Mouse (Mus musculus): ENCODE data around the gene Ankrd34a. TPM values are rescaled to one million over a fixed set of nuclear protein-coding genes. Genes with fewer than 3 reads are reported as not detected.

The Ankrd34a gene
- polyA plus RNA-seq, 1 experiment from 2014 or later = 9.5 TPM

DNA sequence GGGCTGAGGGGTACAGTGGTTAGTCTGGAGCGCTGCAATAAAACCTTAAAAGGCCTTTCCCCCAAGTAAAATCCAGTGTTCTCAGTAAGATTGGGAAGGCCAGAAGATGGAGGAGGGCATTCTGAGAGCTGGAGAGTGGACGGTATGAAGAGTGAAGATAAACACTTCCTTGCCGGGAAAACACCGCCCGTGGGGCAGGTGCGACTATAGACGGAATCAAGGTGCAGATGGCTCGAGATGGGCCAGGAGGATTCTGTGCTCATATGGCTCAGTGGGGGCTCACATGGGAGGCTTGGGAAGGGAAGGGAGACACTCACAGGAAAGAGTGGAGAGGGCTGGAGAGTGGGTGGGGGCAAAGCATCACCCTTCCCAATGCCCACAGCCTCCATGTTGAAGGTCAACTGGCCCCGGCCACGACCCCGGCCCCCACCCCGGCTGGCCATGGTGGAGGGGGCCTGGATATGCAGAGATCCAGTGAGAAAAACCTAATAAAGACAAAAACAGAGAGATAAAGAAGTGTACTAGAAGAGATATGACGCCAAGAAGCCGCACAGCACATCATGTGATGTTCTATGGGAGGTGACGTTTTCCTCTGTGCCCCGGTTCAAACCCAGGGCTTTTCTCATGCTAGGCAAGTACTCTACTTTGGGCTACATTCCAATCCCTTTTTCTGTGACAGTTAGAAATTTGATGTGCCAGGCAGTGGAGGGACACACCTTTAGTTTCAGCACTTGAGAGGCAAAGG lies 14.5 kb upstream of the Ankrd34a start:
- Histone ChIP-seq H3K4me1 (replicated peaks) (peaks cover 32% of the 10 kb centered on the region), H3K9ac (no peak overlapping the region), H3K4me3 (no peak overlapping the region), H3K4me2 (no peak overlapping the region), H3K27ac (ENCODE audit: poor library complexity, severe bottlenecking) (no peak overlapping the region), H3K36me3 (peaks cover 4% of the 10 kb centered on the region; the same call in 1 of the 2 replicates), H3K9me3 (replicated peaks) (no peaks in the 10 kb centered on the region), H3K27me3 (replicated peaks) (no peaks in the 10 kb centered on the region)
- WGBS = 83% methylated on average over 16 of the region's 16 CpGs
- ATAC-seq (ENCODE audit: insufficient number of reproducible peaks, low FRiP score) = no peak

DNA sequence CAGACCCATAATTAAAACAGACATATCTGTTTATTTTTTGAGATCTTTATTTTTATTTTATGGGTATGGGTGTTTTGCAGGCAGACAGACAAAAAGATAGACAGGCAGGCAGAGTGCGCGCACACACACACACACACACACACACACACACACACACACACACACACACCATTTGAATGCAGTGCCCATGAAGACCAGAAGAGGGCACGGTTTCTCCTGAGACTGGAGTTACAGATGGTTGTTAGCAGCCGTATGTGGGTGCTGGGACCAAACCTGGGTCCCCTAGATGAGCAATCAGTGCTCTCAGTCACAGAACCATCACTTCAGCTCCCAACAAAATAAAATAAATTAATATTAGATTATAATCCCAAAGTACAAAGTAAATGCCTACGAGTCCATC lies 13.1 kb upstream of the Ankrd34a start:
- H3K27me3 ChIP-seq (replicated peaks) = no peaks in the 10 kb centered on the region
- no peak overlapping the region for H3K9ac ChIP-seq
- 0 out of 2 replicates have a peak, but pooled peaks cover 5% of the 10 kb centered on the region for H3K9me3 ChIP-seq (replicated peaks)
- H3K4me2 ChIP-seq = no peak overlapping the region
- H3K27ac ChIP-seq (ENCODE audit: poor library complexity, severe bottlenecking) = no peak overlapping the region
- no peak for ATAC-seq (ENCODE audit: insufficient number of reproducible peaks, low FRiP score)
- peaks cover 22% of the 10 kb centered on the region for H3K4me1 ChIP-seq (replicated peaks)
- H3K4me3 ChIP-seq = no peak overlapping the region
- H3K36me3 ChIP-seq = peaks cover 9% of the 10 kb centered on the region; the same call in 1 of the 2 replicates
- WGBS = 83% methylated on average over 5 of the region's 5 CpGs

DNA sequence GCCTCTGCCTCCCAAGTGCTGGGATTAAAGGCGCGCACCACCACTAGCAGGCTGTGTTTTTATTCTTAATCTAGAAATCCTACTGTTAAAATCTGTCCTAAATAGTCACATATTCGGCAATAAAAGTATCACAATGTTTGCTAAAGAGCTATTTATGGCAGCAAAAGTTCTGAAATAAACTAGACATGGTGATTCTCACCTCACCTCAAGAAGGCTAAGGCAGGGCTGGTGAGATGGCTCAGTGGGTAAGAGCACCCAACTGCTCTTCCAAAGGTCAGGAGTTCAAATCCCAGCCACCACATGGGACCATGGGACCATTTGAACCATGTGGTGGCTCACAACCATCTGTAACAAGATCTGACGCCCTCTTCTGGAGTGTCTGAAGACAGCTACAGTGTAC lies 5.8 kb upstream of the Ankrd34a start:
- H3K27me3 ChIP-seq (replicated peaks) = no peaks in the 10 kb centered on the region
- no peak for ATAC-seq (ENCODE audit: insufficient number of reproducible peaks, low FRiP score)
- 0 out of 2 replicates have a peak, but pooled peaks cover 8% of the 10 kb centered on the region for H3K9me3 ChIP-seq (replicated peaks)
- no peak overlapping the region for H3K4me2 ChIP-seq
- H3K4me1 ChIP-seq (replicated peaks) = peaks cover 12% of the 10 kb centered on the region
- H3K9ac ChIP-seq = no peak overlapping the region
- 78% methylated on average over 4 of the region's 4 CpGs for WGBS
- no peak overlapping the region for H3K27ac ChIP-seq (ENCODE audit: poor library complexity, severe bottlenecking)
- no peak overlapping the region for H3K4me3 ChIP-seq
- H3K36me3 ChIP-seq = peaks cover 16% of the 10 kb centered on the region

GRCm38 (mm10) chr3:96593374-96593773 lies 3.1 kb upstream of the Ankrd34a start:
- peak overlapping the region; percentile 80 for H3K9ac ChIP-seq
- 0 out of 2 replicates have a peak, but pooled peaks cover 4% of the 10 kb centered on the region for H3K9me3 ChIP-seq (replicated peaks)
- under 1% methylated on average over 10 of the region's 10 CpGs for WGBS
- H3K4me1 ChIP-seq (replicated peaks) = peaks cover 31% of the 10 kb centered on the region
- peak overlapping the region; percentile 87 for H3K27ac ChIP-seq (ENCODE audit: poor library complexity, severe bottlenecking)
- H3K36me3 ChIP-seq = peaks cover 10% of the 10 kb centered on the region; the same call in 1 of the 2 replicates
- no peaks in the 10 kb centered on the region for H3K27me3 ChIP-seq (replicated peaks)
- ATAC-seq (ENCODE audit: insufficient number of reproducible peaks, low FRiP score) = no peak
- H3K4me2 ChIP-seq = peak overlapping the region; percentile 82
- H3K4me3 ChIP-seq = peak overlapping the region; percentile 72

GRCm38 (mm10) chr3:96593790-96594560 lies 2.5 kb upstream of the Ankrd34a start, which contains the start of gene Polr3gl:
Gene Polr3gl (minus strand): TSS chr3:96594181.
- H3K36me3 ChIP-seq = peaks cover 10% of the 10 kb centered on the region; the same call in 1 of the 2 replicates
- ATAC-seq (ENCODE audit: insufficient number of reproducible peaks, low FRiP score) = peak; percentile 86
- H3K27ac ChIP-seq (ENCODE audit: poor library complexity, severe bottlenecking) = peak within 1 kb of the TSS; percentile 87
- 0 out of 2 replicates have a peak, but pooled peaks cover 4% of the 10 kb centered on the region for H3K9me3 ChIP-seq (replicated peaks)
- peak within 1 kb of the TSS; percentile 72 for H3K4me3 ChIP-seq
- 0% methylated on average over 37 of the region's 38 CpGs for WGBS
- H3K4me2 ChIP-seq = peak within 1 kb of the TSS; percentile 82
- peaks cover 36% of the 10 kb centered on the region for H3K4me1 ChIP-seq (replicated peaks)
- peak within 1 kb of the TSS; percentile 80 for H3K9ac ChIP-seq
- H3K27me3 ChIP-seq (replicated peaks) = 0 out of 2 replicates have a peak, but pooled peaks cover 3% of the 10 kb centered on the region

GRCm38 (mm10) chr3:96594851-96595250 lies 1.6 kb upstream of the Ankrd34a start:
- Histone ChIP-seq H3K4me2 (no peak overlapping the region), H3K9ac (no peak overlapping the region), H3K27ac (ENCODE audit: poor library complexity, severe bottlenecking) (no peak overlapping the region), H3K27me3 (replicated peaks) (0 out of 2 replicates have a peak, but pooled peaks cover 5% of the 10 kb centered on the region), H3K4me3 (no peak overlapping the region), H3K36me3 (peaks cover 8% of the 10 kb centered on the region; the same call in 1 of the 2 replicates), H3K9me3 (replicated peaks) (0 out of 2 replicates have a peak, but pooled peaks cover 4% of the 10 kb centered on the region), H3K4me1 (replicated peaks) (peaks cover 40% of the 10 kb centered on the region)
- WGBS = 76% methylated on average over 5 of the region's 5 CpGs
- ATAC-seq (ENCODE audit: insufficient number of reproducible peaks, low FRiP score) = no peak

DNA sequence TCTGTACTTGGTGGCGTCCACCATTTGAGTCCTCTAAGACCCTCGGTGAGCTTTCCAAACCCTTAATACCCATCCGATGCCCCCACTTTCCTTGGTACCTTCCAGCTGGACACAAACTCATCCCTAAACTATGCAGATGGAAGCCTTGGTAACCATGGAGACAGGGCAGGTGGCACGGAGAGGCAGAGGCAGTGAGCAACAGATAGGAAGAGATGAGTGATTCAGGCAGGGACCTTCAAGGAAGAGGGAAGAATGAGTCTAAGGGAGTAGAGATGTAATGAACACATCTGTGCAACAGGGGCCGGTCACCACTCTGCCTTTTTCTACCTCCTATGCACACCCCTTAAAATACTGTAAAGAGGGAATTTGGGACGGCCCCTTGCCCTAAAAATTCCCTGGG lies 775 bp upstream of the Ankrd34a start:
- Histone ChIP-seq H3K4me1 (replicated peaks) (peaks cover 40% of the 10 kb centered on the region), H3K9ac (peak overlapping the region; percentile 85; the same call in 1 of the 2 replicates), H3K4me3 (peak overlapping the region; percentile 65), H3K9me3 (replicated peaks) (no peaks in the 10 kb centered on the region), H3K27me3 (replicated peaks) (0 out of 2 replicates have a peak, but pooled peaks cover 5% of the 10 kb centered on the region), H3K4me2 (peak overlapping the region; percentile 90), H3K27ac (ENCODE audit: poor library complexity, severe bottlenecking) (peak overlapping the region; percentile 74; the same call in 1 of the 2 replicates), H3K36me3 (peaks cover 1% of the 10 kb centered on the region; the same call in 1 of the 2 replicates)
- no peak for ATAC-seq (ENCODE audit: insufficient number of reproducible peaks, low FRiP score)
- WGBS = 23% methylated on average over 6 of the region's 6 CpGs

DNA sequence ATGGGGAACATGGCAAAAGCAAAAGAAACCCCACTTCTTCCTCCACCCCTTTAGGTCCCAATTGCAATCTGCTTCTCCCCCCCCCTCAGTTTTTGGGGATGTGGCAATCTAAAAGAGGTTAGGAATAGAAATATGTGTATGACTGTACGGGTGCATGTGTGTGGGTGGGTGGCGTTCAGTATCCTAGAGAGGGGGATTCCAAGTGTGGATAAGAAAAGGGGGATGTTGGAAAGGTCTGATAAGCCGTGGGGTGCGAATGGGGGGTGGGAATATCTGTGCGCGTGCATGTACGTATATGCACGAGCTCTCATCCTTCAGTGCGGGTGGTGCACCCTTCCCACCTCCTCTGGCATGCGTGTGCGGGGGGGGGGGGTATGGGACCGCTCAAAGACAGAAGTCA lies 419 bp downstream of the Ankrd34a start:
- Histone ChIP-seq H3K27ac (ENCODE audit: poor library complexity, severe bottlenecking) (peak overlapping the region; percentile 74; the same call in 1 of the 2 replicates), H3K4me1 (replicated peaks) (peaks cover 40% of the 10 kb centered on the region), H3K4me3 (peak overlapping the region; percentile 65), H3K4me2 (peak overlapping the region; percentile 90), H3K9me3 (replicated peaks) (no peaks in the 10 kb centered on the region), H3K9ac (peak overlapping the region; percentile 85), H3K27me3 (replicated peaks) (0 out of 2 replicates have a peak, but pooled peaks cover 5% of the 10 kb centered on the region), H3K36me3 (no peaks in the 10 kb centered on the region)
- ATAC-seq (ENCODE audit: insufficient number of reproducible peaks, low FRiP score) = no peak
- WGBS = under 1% methylated on average over 11 of the region's 12 CpGs

DNA sequence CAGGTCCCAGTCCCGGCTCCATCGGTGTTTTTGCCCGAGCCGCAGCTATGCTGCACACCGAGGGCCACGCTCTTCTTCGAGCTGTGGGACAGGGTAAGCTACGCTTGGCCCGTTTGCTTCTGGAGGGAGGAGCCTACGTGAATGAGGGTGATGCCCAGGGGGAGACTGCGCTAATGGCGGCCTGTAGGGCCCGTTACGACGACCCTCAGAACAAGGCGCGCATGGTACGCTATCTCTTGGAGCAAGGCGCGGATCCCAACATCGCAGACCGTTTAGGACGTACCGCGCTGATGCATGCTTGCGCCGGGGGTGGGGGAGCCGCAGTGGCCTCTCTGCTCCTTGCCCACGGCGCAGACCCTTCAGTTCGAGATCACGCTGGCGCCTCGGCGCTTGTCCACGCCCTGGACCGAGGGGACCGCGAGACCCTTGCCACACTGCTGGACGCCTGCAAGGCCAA lies 1.0 kb downstream of the Ankrd34a start:
- WGBS = under 1% methylated on average over 40 of the region's 40 CpGs
- Histone ChIP-seq H3K4me3 (peak overlapping the region; percentile 65), H3K27ac (ENCODE audit: poor library complexity, severe bottlenecking) (peak overlapping the region; percentile 74), H3K36me3 (no peaks in the 10 kb centered on the region), H3K27me3 (replicated peaks) (0 out of 2 replicates have a peak, but pooled peaks cover 5% of the 10 kb centered on the region), H3K9ac (peak overlapping the region; percentile 85), H3K4me1 (replicated peaks) (peaks cover 41% of the 10 kb centered on the region), H3K4me2 (peak overlapping the region; percentile 90), H3K9me3 (replicated peaks) (no peaks in the 10 kb centered on the region)
- ATAC-seq (ENCODE audit: insufficient number of reproducible peaks, low FRiP score) = no peak

DNA sequence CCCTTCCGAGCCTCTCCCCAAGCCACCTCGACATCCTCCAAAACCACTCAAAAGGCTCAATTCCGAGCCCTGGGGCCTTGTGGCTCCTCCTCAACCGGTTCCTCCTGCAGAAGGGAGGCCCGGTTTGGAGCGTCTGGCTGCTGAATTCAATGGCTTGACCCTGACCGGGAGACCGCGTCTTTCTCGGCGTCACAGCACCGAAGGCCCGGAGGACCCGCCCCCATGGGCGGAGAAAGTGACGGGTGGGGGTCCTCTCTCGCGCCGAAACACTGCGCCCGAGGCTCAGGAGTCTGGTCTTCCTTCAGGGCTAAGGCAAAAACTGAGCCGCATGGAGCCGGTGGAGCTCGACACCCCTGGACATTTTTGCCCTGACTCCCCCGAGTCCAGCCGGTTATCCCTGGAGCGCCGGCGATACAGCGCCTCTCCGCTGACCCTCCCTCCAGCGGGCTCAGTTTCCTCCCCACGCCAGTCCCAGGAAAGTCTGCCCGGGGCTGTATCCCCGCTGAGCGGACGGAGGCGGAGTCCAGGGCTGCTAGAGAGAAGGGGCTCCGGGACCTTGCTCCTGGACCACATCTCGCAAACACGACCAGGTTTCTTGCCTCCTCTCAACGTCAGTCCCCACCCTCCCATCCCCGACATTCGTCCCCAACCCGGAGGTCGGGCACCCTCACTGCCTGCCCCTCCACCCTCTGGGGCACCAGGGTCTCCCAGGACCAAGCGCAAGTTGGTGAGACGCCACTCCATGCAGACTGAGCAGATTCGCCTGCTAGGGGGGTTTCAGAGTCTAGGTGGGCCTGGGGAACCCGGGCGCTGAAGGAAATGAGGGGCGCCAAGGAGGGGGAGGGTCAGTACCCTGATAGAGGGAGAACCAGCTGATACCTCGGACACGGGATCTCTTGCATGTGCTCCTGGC lies 2.0 kb downstream of the Ankrd34a start:
- 3% methylated on average over 54 of the region's 54 CpGs for WGBS
- peak overlapping the region; percentile 85 for H3K9ac ChIP-seq
- ATAC-seq (ENCODE audit: insufficient number of reproducible peaks, low FRiP score) = no peak

More for the DNA sequence above, 2.0 kb downstream of the Ankrd34a start:
- Histone ChIP-seq H3K4me3 (peak overlapping the region; percentile 65), H3K9me3 (replicated peaks) (no peaks in the 10 kb centered on the region), H3K27ac (ENCODE audit: poor library complexity, severe bottlenecking) (peak overlapping the region; percentile 74), H3K4me2 (peak overlapping the region; percentile 90), H3K27me3 (replicated peaks) (0 out of 2 replicates have a peak, but pooled peaks cover 5% of the 10 kb centered on the region), H3K4me1 (replicated peaks) (peaks cover 47% of the 10 kb centered on the region), H3K36me3 (0 out of 2 replicates have a peak, but pooled peaks cover 2% of the 10 kb centered on the region)

Measured in heart, embryonic 12.5 days (tissue).